Mouse (Mus musculus) left cerebral cortex, postnatal 14 days (tissue): ENCODE results near the gene Dapk1. TPM values are rescaled to one million over a fixed set of nuclear protein-coding genes. Genes with fewer than 3 reads are reported as not detected.
A peak's percentile ranks its signal among the peaks of the same experiment; 100 is the strongest.

Experiments used
- DNase-seq, 2 experiments: peaks; one replicate each; pipeline ENCODE4 v3.0.0; 2021 to 2022; ENCODE audit warnings: low spot score in 2 of 2, mixed read lengths in 1 of 2
- intact Hi-C: fragments of 180-260 bp; cut with DNase I; formaldehyde crosslinking; loops from one replicate; pipeline ENCODE4 v1.15.1; 2025
- total RNA-seq, 2 experiments: library from RNA; stranded (reverse); gene quantifications; 2 replicates each; pipeline ENCODE4 v1.2.3; 2021

Gene Dapk1
- total RNA-seq, 2 experiments from 2014 or later = 78.6 to 89.5 TPM

GRCm38 (mm10) chr13:60750930-60751329 is 149.2 kb downstream of the Dapk1 start:
- intact Hi-C loops = no loop called here
- DNase-seq = no peak

GRCm38 (mm10) chr13:60753216-60753615 is 151.5 kb downstream of the Dapk1 start:
- intact Hi-C loops = no loop called here
- DNase-seq = no peak

- DNase-seq = no peak
- intact Hi-C loops = loop anchor here (5.0 kb wide), 1 partner anchor 487 kb away; no protein-coding TSS in a partner anchor
Measured at GRCm38 (mm10) chr13:60755251-60755650, 153.5 kb downstream of the Dapk1 start.

DNA sequence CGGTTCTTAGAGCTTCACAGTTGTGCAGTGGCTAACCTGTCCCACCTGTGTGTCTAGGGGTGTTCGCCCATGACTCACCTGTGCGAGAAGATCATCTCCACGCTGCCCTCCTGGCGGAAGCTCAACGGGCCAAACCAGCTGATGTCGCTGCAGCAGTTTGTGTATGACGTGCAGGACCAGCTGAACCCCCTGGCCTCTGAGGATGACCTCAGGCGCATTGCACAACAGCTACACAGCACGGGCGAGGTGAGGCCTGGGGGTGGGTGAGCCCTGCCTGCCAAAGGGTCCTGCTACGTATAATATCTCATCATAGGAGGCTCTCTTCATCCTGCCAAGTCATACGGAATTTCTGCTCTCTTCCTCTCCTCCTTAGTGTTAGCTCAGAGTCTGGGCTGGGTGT is 155.5 kb downstream of the Dapk1 start:
- DNase-seq = no peak

DNA sequence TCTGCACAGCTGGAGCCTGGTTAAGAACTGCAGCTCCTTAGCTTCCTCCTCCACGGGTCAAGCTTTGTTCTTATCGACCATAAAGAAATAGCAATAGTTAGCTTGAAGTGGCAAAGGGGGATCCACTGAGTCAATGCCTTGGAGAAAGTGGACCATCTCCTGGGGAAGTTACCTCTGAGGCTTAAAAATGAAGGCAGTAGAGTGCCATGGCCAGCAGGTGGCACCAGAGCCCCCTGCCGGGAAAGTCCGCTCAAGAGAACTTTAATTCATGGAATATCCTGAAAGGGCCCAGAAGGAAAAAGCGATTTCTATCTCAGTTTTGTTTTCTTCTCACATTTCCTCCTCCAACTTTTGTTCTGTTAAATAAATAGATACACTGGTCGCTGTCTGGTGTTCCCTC is 157.4 kb downstream of the Dapk1 start:
- intact Hi-C loops = loop anchor here (2.0 to 5.0 kb wide), 2 partner anchors 60 to 483 kb away; no protein-coding TSS in a partner anchor
- peak; percentile 67 to 73 for DNase-seq

More for the DNA sequence above, 155.5 kb downstream of the Dapk1 start:
- intact Hi-C loops = loop anchor here (5.0 kb wide), 1 partner anchor 485 kb away; no protein-coding TSS in a partner anchor

DNA sequence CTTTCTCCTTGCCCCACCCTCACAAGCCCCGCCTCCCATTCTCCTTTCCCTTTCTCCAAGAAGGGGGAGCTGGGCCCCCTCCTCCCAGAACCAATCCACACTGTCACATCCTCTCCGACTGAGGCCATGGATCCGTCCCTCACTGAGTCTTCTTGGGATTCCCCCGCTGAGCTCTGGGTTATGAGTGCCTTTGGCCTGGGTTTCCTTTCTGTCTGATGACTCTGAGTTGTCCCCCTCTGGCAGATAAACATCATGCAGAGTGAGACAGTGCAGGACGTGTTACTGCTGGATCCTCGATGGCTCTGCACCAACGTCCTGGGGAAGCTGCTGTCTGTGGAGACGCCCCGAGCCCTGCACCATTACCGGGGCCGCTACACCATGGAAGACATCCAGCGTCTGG is 158.6 kb downstream of the Dapk1 start:
- no peak for DNase-seq
- intact Hi-C loops = no loop called here

- intact Hi-C loops = no loop called here
Measured at GRCm38 (mm10) chr13:60761161-60761560, 159.4 kb downstream of the Dapk1 start.

DNA sequence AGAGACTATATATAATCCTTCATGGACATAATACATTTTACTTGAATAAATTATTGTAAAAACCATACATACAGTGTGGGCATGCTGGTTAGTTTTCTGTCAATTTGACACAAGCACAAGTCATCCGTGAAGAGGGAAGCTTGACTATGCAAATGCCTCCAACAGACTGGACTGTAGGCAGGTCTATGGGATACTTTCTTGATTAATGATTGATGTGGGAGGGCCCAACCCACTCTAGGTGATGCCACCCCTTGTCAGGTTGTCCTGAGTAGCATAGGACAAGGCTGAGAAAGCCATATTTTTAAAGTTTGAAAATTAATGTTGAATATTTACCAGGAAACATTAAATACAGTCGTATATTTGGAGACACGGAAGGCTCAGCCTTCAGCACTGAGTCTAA is 178.8 kb downstream of the Dapk1 start:
- intact Hi-C loops = no loop called here
- DNase-seq = no peak

More at GRCm38 (mm10) chr13:60761161-60761560, 159.4 kb downstream of the Dapk1 start:
- no peak for DNase-seq

DNA sequence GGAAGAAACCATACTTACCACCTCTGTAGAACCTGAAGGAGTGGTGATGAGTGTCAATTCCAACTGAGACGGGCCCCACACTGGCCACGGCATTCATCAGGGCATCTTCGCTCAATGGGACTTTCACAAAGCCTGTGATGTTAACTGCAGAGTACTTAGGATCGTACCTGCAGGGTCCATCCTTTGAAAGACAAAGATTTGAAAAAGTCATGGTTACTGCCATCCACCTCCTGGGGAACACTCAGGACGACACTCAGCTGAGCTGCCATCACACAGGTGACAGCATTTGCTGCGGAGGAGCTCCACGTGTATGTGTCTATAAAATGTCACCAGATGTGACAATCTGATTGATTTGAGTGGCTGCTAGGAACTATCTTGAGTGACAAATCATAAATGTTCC is 181.6 kb downstream of the Dapk1 start:
- no peak for DNase-seq

GRCm38 (mm10) chr13:60786264-60786663 is 184.5 kb downstream of the Dapk1 start, which contains the start of gene BC051665:
BC051665 (minus strand) TSS chr13:60786364.
- DNase-seq = no peak
- intact Hi-C loops = no loop called here

More for the DNA sequence above, 181.6 kb downstream of the Dapk1 start:
- intact Hi-C loops = no loop called here

DNA sequence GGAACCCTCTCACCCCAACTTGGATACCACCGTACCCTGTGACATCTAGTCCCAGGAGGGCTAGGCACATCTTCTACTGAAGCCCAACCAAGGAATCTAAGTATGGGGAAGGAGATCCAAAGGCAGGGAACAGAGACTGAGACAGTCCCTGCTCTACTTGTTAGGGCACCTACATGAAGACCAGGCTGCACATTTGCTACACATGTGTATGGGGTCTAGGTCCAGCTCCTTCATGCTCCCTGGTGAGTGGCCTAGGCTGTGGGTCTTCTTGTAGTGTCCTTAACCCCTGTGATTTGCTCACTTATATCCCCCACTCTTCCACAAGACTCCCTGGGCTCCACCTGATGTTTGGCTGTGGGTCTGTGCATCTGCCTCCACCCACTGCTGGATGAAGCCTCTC is 187.7 kb downstream of the Dapk1 start:
- DNase-seq = no peak
- intact Hi-C loops = no loop called here

- DNase-seq = no peak
- intact Hi-C loops = no loop called here
Measured at GRCm38 (mm10) chr13:60802749-60803148, 201.0 kb downstream of the Dapk1 start, which contains the start of gene Ctsll3. Ctsll3 (minus strand) TSS chr13:60802849.

DNA sequence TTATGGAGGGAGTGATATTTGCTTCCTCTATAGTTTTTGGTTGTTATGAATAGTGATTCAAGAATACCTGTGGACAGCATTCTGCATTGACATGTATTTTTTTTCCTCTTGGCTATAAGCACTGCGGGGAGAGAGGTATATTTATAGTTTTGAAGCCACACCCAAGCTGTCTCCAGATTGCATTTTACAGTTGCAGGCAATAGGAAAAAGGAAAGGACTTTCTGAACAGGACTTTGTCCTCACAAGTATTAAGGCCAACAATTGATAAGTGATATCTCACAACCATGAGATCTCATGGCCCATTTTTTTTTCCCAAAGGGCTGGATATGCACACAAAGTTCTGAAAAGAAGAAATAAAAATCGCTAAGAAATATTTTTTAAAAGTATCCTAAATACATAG is 207.9 kb downstream of the Dapk1 start:
- intact Hi-C loops = no loop called here
- DNase-seq = no peak

DNA sequence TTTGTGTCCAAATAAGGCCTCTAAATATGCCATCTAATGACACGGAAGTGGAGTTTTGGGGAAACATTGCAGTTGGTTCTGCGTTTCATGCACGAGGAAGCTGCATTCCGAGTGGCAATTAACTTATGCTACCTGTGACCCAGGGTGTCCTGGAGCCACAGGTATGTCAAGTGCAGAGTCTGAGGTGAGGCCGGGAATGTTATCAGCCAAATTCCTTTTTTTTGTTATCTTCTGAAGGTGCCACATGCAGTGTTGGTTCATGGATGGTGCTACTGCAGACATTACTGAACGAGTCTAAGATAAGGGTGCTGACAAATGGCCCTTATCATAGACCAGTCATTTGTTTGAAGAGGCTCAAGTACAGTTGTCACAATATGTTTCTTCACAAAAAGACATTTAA is 211.0 kb downstream of the Dapk1 start:
- no peak for DNase-seq
- intact Hi-C loops = no loop called here

Other genes with a start within 250 kb of the Dapk1 start
- gene BC051665, start 184.4 kb downstream of the Dapk1 start, total RNA-seq = not detected
- gene Ctsll3, start 200.9 kb downstream of the Dapk1 start, total RNA-seq = not detected